Mouse (Mus musculus) ES-Bruce4 (cell line): Measurements from ENCODE around the gene Fhl1.

Experiments
- CTCF ChIP-seq: IDR thresholded peaks from one replicate; pipeline ENCODE4 v1.8.1; 2011; ENCODE audit warnings: low read depth, low read length
- EP300 ChIP-seq: IDR thresholded peaks from 2 replicates; pipeline ENCODE4 v1.6.1; 2011; ENCODE audit warnings: low read depth, low read length; ENCODE audit not compliant: insufficient read depth

GRCm38 (mm10) chrX:56827492-56827891 is 95.9 kb downstream of the Fhl1 start:
- no peak for TF ChIP-seq EP300
- TF ChIP-seq CTCF: no peak
